Mouse (Mus musculus) lung, embryonic 16.5 days (tissue): ENCODE measurements around the gene Nkain1. TPM values are rescaled to one million over a fixed set of nuclear protein-coding genes. Genes with fewer than 3 reads are reported as not detected.

Experiments used
- ATAC-seq: fragments of 200-750 bp; cut with Nextera tagmentation; 2 replicates; pipeline ENCODE4 v1.8.0; 2017; ENCODE audit warnings: low read depth, mild to moderate bottlenecking, moderate library complexity
- H3K27ac ChIP-seq: fragments of 300-500 bp; sonication (generic); 2 replicates; pipeline ENCODE4 v1.5.1; 2014; ENCODE audit warnings: mild to moderate bottlenecking, control low read depth, low read length
- H3K27me3 ChIP-seq: fragments of 300-500 bp; sonication (generic); 2 replicates; pipeline ENCODE4 v1.6.1; 2014; ENCODE audit warnings: low read depth, low read length, mixed read lengths; ENCODE audit not compliant: control insufficient read depth, insufficient read depth
- H3K36me3 ChIP-seq: fragments of 300-500 bp; sonication (generic); 2 replicates; pipeline ENCODE4 v1.6.1; 2014; ENCODE audit warnings: low read length; ENCODE audit not compliant: control insufficient read depth, insufficient read depth
- H3K4me1 ChIP-seq: fragments of 300-500 bp; sonication (generic); replicated peaks from 2 replicates; pipeline ENCODE4 v1.6.1; 2014; ENCODE audit warnings: low read length, mixed read lengths; ENCODE audit not compliant: control insufficient read depth, insufficient read depth
- H3K4me2 ChIP-seq: fragments of 300-500 bp; sonication (generic); 2 replicates; pipeline ENCODE4 v1.6.1; 2014; ENCODE audit warnings: low read depth, low read length, control low read depth
- H3K4me3 ChIP-seq: fragments of 300-500 bp; sonication (generic); 2 replicates; pipeline ENCODE4 v1.5.1; 2014; ENCODE audit warnings: mild to moderate bottlenecking, low read length, control low read depth
- H3K9ac ChIP-seq: fragments of 300-500 bp; sonication (generic); 2 replicates; pipeline ENCODE4 v1.6.1; 2014; ENCODE audit warnings: low read length, control low read depth
- H3K9me3 ChIP-seq: fragments of 300-500 bp; sonication (generic); 2 replicates; pipeline ENCODE4 v1.6.1; 2016; ENCODE audit warnings: low read length; ENCODE audit not compliant: control insufficient read depth
- WGBS: fragments of 180-500 bp; shearing (Covaris S2); extraction: QIAGEN DNeasy Blood & Tissue Kit; methylation state at CpG from one replicate; pipeline ENCODE4 v1.1.7; 2014; 5-methylcytosine and 5-hydroxymethylcytosine counted together
- polyA plus RNA-seq: library from polyadenylated mRNA; unstranded; fragments of >200 nt; fragmentation: Nextera tagmentation; extraction: Ambion mirVana; gene quantifications from 2 replicates; pipeline ENCODE4 v1.2.1, GENCODE M21; 2015

The Nkain1 gene
- polyA plus RNA-seq, 1 experiment from 2014 or later: 0.18 TPM

DNA sequence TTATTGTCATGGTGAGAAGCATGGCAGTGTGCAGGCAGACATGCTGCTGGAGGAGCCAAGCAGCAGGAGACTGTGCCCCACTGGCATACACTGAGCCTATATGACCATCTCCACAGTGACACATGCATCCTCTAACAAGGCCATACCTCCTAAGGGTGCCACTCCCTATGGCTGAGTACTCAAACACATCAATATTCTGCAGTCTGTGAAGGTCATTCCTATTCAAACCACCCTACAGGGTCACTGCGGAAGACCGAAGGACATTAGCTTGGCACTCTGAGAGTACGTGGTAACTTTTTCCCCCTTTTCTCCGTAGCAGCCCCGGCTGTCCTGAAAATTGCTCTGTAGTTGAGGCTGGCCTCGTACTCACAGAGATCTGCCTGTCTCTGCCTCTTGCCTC, 52.5 kb downstream of the Nkain1 start:
- no peak for ATAC-seq
- 94% methylated on average over 6 of the region's 6 CpGs for WGBS
- Histone ChIP-seq H3K27ac (no peak overlapping the region), H3K27me3 (no peaks in the 10 kb centered on the region), H3K9me3 (no peaks in the 10 kb centered on the region), H3K4me2 (no peak overlapping the region), H3K9ac (no peak overlapping the region), H3K4me3 (no peak overlapping the region), H3K36me3 (no peaks in the 10 kb centered on the region), H3K4me1 (peaks cover 7% of the 10 kb centered on the region)

DNA sequence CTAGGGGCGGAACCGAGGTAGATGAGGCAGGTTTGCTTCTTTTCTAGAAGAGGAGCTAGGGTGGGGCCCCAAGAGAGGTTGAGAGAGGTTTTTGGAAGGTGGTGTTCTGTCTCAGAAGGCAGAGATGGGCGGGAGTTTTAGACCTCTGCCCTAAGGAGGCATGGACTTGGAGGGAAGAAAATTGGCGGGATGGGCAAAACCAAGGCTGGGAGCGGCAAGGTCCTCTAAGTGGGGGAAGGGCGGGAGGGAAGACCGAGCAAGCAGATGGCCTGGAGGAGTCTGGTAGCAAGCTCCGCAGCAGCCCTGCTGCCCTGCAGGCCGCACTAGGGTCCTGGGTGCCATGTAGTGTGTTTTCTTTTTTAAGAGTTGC, 53.5 kb downstream of the Nkain1 start:
- Histone ChIP-seq H3K27ac (no peak overlapping the region), H3K9ac (peak overlapping the region; percentile 61), H3K4me2 (peak overlapping the region; percentile 90), H3K27me3 (no peaks in the 10 kb centered on the region), H3K9me3 (no peaks in the 10 kb centered on the region), H3K36me3 (no peaks in the 10 kb centered on the region), H3K4me1 (peaks cover 7% of the 10 kb centered on the region), H3K4me3 (peak overlapping the region; percentile 77)
- peak; percentile 62; the same call in 1 of the 2 replicates for ATAC-seq
- under 1% methylated on average over 9 of the region's 9 CpGs for WGBS

DNA sequence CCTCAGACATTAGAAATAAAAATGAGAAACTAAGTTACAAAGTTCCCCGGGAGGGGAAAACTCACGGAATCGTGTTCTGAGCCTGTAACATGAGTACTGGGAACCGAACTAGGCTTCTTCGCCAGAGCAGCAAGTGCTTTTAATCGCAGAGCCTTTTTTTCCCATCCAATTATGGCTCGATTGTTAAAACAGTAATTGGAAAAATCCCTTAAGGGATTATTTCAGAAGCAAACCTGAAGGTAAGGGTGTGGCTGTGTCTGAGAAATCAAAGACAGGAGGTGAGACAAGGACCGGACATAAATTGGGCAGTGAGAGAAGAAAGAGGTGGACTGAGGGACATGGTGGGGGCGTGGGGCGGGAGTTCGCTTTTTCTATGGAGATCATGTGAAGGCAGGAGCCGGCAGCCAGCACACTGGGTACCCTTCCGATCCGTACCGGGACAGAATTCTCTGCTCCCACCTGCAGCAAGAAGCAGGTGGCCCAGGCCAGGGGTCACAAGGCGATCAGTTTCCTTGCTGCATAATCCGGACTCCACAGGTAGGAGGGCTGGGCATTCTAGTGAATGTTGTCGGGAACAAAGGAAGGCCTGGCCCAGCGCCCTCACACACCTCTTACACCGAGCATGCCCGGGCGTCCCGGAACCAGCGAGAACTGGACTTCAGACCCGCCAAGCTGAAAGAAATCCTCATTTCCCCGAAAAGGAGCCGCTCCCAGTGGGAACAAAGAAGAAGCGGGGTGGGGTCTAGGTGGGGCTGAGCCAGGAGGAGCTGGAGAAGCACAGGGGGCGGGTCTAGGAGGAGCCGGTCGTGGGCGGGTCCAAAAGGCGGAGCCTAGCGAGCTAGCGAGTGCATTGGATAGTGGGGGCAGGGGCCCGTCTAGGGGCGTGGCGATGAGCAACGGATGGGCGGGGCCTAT, 54.1 kb downstream of the Nkain1 start:
- Histone ChIP-seq H3K9ac (peak overlapping the region; percentile 85), H3K27me3 (no peaks in the 10 kb centered on the region), H3K9me3 (no peaks in the 10 kb centered on the region), H3K4me1 (peaks cover 7% of the 10 kb centered on the region), H3K4me2 (peak overlapping the region; percentile 90), H3K4me3 (peak overlapping the region; percentile 77), H3K27ac (peak overlapping the region; percentile 71), H3K36me3 (no peaks in the 10 kb centered on the region)
- ATAC-seq: peak; percentile 100
- 2% methylated on average over 40 of the region's 40 CpGs for WGBS

DNA sequence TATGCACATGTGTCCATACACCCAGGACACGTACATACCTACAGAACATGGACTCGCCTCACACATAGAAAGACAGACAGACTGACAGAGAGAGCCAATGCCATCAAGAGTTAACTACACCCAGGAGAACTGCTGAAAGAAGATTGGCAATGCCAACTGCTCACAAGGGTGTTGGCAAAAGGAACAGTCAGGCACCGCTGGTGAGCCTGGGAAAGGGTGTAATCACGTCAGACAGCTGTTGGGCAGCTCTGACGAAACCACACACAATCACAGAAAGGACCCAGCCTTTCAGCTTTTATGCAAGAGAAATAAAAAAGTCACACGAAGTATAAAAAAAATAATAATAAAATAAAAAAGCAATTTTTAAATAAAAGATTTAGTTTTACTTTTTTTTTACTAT, 57.5 kb downstream of the Nkain1 start:
- Histone ChIP-seq H3K36me3 (no peaks in the 10 kb centered on the region), H3K4me2 (no peak overlapping the region), H3K27ac (no peak overlapping the region), H3K4me3 (no peak overlapping the region), H3K4me1 (peaks cover 7% of the 10 kb centered on the region), H3K9ac (no peak overlapping the region), H3K27me3 (no peaks in the 10 kb centered on the region), H3K9me3 (no peaks in the 10 kb centered on the region)
- 72% methylated on average over 6 of the region's 6 CpGs for WGBS
- ATAC-seq: no peak

Other genes starting within 250 kb of the Nkain1 start
- 62.5 and 72.0 TPM in 2 replicates for gene Zcchc17, start 214.2 kb downstream of the Nkain1 start, polyA plus RNA-seq
- gene Snrnp40, start 214.0 kb downstream of the Nkain1 start, polyA plus RNA-seq: 135 and 138 TPM in 2 replicates
- gene Pum1, start 89.1 kb upstream of the Nkain1 start, polyA plus RNA-seq: 80.3 and 84.2 TPM in 2 replicates
- 16.9 and 20.1 TPM in 2 replicates for gene Sdc3, start 218.4 kb upstream of the Nkain1 start, polyA plus RNA-seq